Mouse (Mus musculus): Measurements from ENCODE around the gene Zmiz2. TPM values are rescaled to one million over a fixed set of nuclear protein-coding genes. Genes with fewer than 3 reads are reported as not detected.

Zmiz2 gene
- 29.1 and 29.6 TPM in 2 replicates for polyA plus RNA-seq (2015; fragmentation: Nextera tagmentation; extraction: Ambion mirVana)

DNA sequence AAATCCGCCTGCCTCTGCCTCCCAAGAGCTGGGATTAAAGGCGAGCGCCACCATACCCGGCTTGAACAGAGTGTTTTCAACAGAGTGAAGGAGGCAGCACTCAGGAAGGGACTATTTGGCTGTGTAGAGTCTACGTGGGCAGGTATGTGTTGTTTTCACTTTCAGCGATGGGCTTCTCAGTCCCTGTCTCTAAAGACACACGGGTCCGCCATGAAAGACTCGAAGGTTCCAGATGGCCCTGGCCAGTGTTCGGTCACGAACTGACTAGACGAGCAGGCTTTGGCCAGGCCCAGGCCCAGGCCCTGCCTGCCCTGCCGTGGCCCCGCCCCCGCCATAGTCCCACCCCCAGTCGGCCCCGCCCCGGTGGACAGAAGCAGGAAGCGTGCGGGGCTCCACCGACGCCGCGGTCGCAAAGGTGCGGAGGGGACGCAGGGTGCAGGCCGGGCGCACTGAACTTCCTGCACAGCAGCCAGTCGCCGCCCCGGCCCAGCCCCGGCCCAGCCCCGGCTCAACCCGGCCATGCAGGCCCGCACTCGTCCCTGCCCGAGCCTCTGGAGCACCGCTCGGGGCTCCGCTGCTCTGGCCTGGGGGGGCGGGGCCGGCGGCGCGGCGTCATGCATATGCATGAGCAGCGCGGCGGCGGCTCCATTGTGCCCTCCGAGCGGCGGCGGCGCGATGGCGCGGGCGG is at the start of gene Zmiz2:
TSS of gene Zmiz2 (plus strand) at position 349 of the 688 bp plus-strand sequence.
- peak within 1 kb of the TSS; percentile 95 for H3K27ac ChIP-seq (ENCODE audit: low read depth, low read length)
- WGBS = 8% methylated on average over 36 of the region's 60 CpGs

DNA sequence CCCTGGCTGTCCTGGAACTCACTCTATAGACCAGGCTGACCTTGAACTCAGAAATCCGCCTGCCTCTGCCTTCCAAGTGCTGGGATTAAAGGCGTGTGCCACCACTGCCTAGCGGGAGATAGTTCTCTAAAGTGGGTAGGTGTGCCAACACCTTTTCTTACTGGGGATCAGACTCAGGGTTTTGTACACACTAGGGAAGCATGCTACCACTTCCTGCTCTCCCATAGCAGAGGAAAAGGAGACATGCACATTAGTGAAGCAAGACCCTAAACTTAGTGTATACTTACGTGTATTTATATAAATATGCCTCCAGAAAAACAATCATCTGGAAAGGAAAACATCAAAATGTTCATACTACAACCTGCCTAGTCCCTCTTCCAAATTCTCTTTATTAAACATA is 42.9 kb upstream of the Zmiz2 start:
- Histone ChIP-seq H3K36me3 (ENCODE audit: control insufficient read depth, insufficient read depth, low read length) (peaks cover 66% of the 10 kb centered on the region), H3K27ac (ENCODE audit: low read depth, low read length) (no peak overlapping the region), H3K27me3 (replicated peaks; ENCODE audit: control insufficient read depth, insufficient read depth, low read length) (no peaks in the 10 kb centered on the region), H3K4me3 (ENCODE audit: low read length) (no peak overlapping the region), H3K4me2 (ENCODE audit: low read length) (no peak overlapping the region), H3K9ac (ENCODE audit: low read depth, low read length) (no peak overlapping the region), H3K9me3 (ENCODE audit: control insufficient read depth, low read length) (no peaks in the 10 kb centered on the region), H3K4me1 (ENCODE audit: control insufficient read depth, insufficient read depth, low read depth, low read length) (no peaks in the 10 kb centered on the region)
- WGBS = 95% methylated on average over 4 of the region's 4 CpGs
- no peak for ATAC-seq

More for the DNA sequence above, at the start of gene Zmiz2:
- peak within 1 kb of the TSS; percentile 99 for H3K9ac ChIP-seq (ENCODE audit: low read depth, low read length)
- H3K36me3 ChIP-seq (ENCODE audit: control insufficient read depth, insufficient read depth, low read length) = peaks cover 10% of the 10 kb centered on the region
- H3K27me3 ChIP-seq (replicated peaks; ENCODE audit: control insufficient read depth, insufficient read depth, low read length) = no peaks in the 10 kb centered on the region
- peak within 1 kb of the TSS; percentile 80 for H3K4me2 ChIP-seq (ENCODE audit: low read length)
- peaks cover 16% of the 10 kb centered on the region for H3K4me1 ChIP-seq (ENCODE audit: control insufficient read depth, insufficient read depth, low read depth, low read length)
- H3K4me3 ChIP-seq (ENCODE audit: low read length) = peak within 1 kb of the TSS; percentile 91
- peak; percentile 98 for ATAC-seq
- no peaks in the 10 kb centered on the region for H3K9me3 ChIP-seq (ENCODE audit: control insufficient read depth, low read length)

DNA sequence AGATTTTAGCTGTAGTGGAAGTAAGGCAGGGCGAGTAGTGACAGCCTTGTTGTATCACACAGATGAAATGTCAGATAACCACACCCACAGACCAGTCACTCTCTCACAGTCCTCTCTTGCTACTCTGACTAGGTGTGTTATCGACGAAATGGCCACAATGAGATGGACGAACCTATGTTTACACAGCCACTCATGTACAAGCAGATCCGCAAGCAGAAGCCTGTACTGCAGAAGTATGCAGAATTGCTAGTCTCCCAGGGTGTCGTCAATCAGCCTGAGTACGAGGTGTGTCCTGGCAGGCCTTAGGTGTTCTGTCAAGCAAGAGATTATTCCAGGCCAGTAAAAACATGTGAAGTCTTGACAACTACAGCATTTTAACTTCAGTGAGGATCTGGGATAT is 41.9 kb upstream of the Zmiz2 start:
- H3K9ac ChIP-seq (ENCODE audit: low read depth, low read length) = no peak overlapping the region
- no peaks in the 10 kb centered on the region for H3K9me3 ChIP-seq (ENCODE audit: control insufficient read depth, low read length)
- no peaks in the 10 kb centered on the region for H3K27me3 ChIP-seq (replicated peaks; ENCODE audit: control insufficient read depth, insufficient read depth, low read length)
- peaks cover 64% of the 10 kb centered on the region for H3K36me3 ChIP-seq (ENCODE audit: control insufficient read depth, insufficient read depth, low read length)
- H3K4me1 ChIP-seq (ENCODE audit: control insufficient read depth, insufficient read depth, low read depth, low read length) = no peaks in the 10 kb centered on the region
- H3K4me2 ChIP-seq (ENCODE audit: low read length) = no peak overlapping the region
- WGBS = 94% methylated on average over 7 of the region's 7 CpGs
- no peak overlapping the region for H3K4me3 ChIP-seq (ENCODE audit: low read length)
- H3K27ac ChIP-seq (ENCODE audit: low read depth, low read length) = no peak overlapping the region
- ATAC-seq = no peak

DNA sequence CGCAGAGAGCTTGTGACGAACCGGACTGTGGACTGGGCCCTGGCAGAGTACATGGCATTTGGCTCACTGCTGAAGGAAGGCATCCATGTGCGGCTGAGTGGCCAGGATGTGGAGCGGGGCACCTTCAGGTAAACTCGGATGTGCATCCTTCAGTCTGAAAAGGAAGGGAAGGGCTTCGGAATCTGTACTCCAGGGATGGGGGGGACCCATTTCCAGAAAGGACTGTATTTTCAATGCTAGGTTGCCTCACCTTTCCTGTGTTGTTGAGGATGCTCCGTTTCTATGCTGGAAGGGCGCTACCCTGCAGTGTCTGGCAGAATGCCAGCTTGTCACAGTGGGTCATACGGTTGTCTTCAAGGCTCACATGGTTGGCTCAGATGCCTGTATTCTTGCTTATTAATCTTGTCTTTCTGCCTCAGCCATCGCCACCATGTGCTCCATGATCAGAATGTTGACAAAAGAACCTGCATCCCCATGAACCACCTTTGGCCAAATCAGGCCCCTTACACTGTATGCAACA is 40.1 kb upstream of the Zmiz2 start:
- H3K27ac ChIP-seq (ENCODE audit: low read depth, low read length) = no peak overlapping the region
- no peak overlapping the region for H3K4me3 ChIP-seq (ENCODE audit: low read length)
- no peak overlapping the region for H3K9ac ChIP-seq (ENCODE audit: low read depth, low read length)
- no peaks in the 10 kb centered on the region for H3K9me3 ChIP-seq (ENCODE audit: control insufficient read depth, low read length)
- no peaks in the 10 kb centered on the region for H3K27me3 ChIP-seq (replicated peaks; ENCODE audit: control insufficient read depth, insufficient read depth, low read length)
- no peaks in the 10 kb centered on the region for H3K4me1 ChIP-seq (ENCODE audit: control insufficient read depth, insufficient read depth, low read depth, low read length)
- peaks cover 58% of the 10 kb centered on the region for H3K36me3 ChIP-seq (ENCODE audit: control insufficient read depth, insufficient read depth, low read length)
- no peak overlapping the region for H3K4me2 ChIP-seq (ENCODE audit: low read length)
- WGBS = 82% methylated on average over 11 of the region's 11 CpGs
- ATAC-seq = no peak

DNA sequence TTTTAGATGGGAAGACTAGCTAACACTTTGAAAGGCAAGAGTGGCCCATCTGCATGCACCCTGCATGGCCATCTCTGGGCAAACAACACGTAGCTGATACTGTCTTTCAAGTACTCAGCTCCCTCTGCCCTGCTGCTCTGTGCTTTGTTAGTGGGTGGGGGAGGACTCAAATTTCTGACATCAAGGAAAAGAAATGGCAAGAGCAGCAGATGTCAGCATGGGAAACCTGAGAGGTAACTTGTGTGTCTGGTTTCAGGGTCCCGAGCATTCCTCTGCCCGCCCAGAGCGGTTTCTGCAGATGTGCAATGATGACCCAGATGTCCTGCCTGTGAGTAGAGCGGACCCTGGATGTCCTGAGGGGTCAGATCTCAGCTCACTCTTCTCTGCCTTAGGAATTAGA is 39.3 kb upstream of the Zmiz2 start:
- H3K4me1 ChIP-seq (ENCODE audit: control insufficient read depth, insufficient read depth, low read depth, low read length) = no peaks in the 10 kb centered on the region
- H3K27ac ChIP-seq (ENCODE audit: low read depth, low read length) = no peak overlapping the region
- no peak overlapping the region for H3K9ac ChIP-seq (ENCODE audit: low read depth, low read length)
- no peak for ATAC-seq
- H3K9me3 ChIP-seq (ENCODE audit: control insufficient read depth, low read length) = no peaks in the 10 kb centered on the region
- H3K4me2 ChIP-seq (ENCODE audit: low read length) = no peak overlapping the region
- 89% methylated on average over 5 of the region's 5 CpGs for WGBS
- H3K27me3 ChIP-seq (replicated peaks; ENCODE audit: control insufficient read depth, insufficient read depth, low read length) = no peaks in the 10 kb centered on the region
- peaks cover 52% of the 10 kb centered on the region for H3K36me3 ChIP-seq (ENCODE audit: control insufficient read depth, insufficient read depth, low read length)
- H3K4me3 ChIP-seq (ENCODE audit: low read length) = no peak overlapping the region

DNA sequence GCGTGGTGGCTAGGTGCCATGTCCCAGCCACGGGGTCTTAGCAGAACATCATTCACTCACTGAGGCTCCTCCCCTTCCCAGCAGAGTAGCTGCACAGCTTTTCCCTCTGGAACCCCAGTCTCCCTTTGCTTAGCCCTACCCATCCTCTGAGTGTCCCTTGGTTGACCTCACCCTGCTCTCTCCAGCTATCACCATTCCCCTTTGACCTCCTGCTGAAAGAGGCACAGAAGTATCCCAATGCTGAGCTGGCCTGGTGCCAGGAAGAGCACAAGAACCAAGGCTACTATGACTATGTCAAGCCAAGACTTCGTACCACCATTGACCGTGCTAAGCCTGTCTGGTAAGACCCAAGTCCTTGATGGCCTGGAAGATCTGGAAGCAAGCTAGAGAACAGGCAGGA is 33.8 kb upstream of the Zmiz2 start:
- no peak overlapping the region for H3K4me3 ChIP-seq (ENCODE audit: low read length)
- H3K4me1 ChIP-seq (ENCODE audit: control insufficient read depth, insufficient read depth, low read depth, low read length) = no peaks in the 10 kb centered on the region
- no peaks in the 10 kb centered on the region for H3K27me3 ChIP-seq (replicated peaks; ENCODE audit: control insufficient read depth, insufficient read depth, low read length)
- no peak overlapping the region for H3K4me2 ChIP-seq (ENCODE audit: low read length)
- no peaks in the 10 kb centered on the region for H3K9me3 ChIP-seq (ENCODE audit: control insufficient read depth, low read length)
- peaks cover 37% of the 10 kb centered on the region for H3K36me3 ChIP-seq (ENCODE audit: control insufficient read depth, insufficient read depth, low read length)
- 93% methylated on average over 4 of the region's 4 CpGs for WGBS
- H3K9ac ChIP-seq (ENCODE audit: low read depth, low read length) = no peak overlapping the region
- H3K27ac ChIP-seq (ENCODE audit: low read depth, low read length) = no peak overlapping the region
- ATAC-seq = no peak

DNA sequence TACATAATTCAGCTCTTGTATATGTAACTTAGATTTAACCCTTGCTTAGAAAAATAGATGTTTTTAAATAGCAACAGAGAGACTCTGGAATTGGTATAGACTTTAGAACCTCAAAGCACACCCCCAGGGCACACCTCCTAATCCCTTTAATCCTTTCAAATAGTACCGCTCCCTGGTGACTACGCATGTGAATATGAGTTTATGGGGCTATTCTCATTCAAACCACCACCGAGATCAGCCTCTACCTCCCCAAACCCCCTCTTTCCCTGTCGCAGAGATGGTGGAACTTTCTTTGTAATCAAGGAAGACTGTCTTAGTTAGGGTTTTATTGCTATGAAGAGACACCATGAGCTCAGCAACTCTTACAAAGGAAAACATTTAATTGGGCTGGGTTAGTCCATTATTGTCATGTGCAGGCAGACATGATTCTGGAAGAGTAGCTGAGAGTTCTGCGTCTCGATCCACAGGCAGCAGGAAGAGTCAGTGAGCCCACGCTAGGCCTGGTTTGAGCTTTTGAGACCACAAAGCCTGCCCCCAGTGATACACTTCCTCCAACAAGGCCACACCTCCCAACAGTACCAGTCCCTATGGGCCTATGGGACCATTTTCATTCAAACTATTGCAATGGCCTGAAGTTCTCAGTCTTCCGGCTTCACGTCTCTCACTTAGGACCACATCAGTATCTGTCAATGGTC is 24.1 kb upstream of the Zmiz2 start:
- Histone ChIP-seq H3K4me2 (ENCODE audit: low read length) (no peak overlapping the region), H3K9ac (ENCODE audit: low read depth, low read length) (no peak overlapping the region), H3K4me1 (ENCODE audit: control insufficient read depth, insufficient read depth, low read depth, low read length) (no peaks in the 10 kb centered on the region), H3K27ac (ENCODE audit: low read depth, low read length) (no peak overlapping the region), H3K27me3 (replicated peaks; ENCODE audit: control insufficient read depth, insufficient read depth, low read length) (no peaks in the 10 kb centered on the region), H3K9me3 (ENCODE audit: control insufficient read depth, low read length) (no peaks in the 10 kb centered on the region), H3K36me3 (ENCODE audit: control insufficient read depth, insufficient read depth, low read length) (no peaks in the 10 kb centered on the region), H3K4me3 (ENCODE audit: low read length) (no peak overlapping the region)
- ATAC-seq = no peak
- 87% methylated on average over 9 of the region's 9 CpGs for WGBS

DNA sequence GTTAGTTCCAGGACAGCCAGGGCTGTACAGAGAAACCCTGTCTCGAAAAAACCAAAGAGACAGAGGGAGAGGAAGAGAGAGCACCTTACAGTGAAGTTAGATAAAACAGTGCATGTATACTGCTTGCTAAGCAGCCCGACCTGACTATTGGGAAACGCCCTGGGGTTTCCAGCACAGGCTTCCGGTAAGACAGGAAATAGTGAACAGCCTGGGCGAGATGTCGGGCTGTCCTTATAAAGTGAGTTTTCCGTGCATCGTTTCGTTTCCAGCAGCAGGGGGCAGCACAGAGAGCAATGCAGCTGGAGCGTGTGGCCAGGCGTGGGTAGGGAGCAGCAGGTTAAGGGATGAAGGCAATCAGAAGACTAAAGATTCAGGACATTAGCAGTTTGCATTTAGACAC is 23.0 kb upstream of the Zmiz2 start:
- Histone ChIP-seq H3K27ac (ENCODE audit: low read depth, low read length) (no peak overlapping the region), H3K9me3 (ENCODE audit: control insufficient read depth, low read length) (no peaks in the 10 kb centered on the region), H3K4me2 (ENCODE audit: low read length) (no peak overlapping the region), H3K4me3 (ENCODE audit: low read length) (no peak overlapping the region), H3K27me3 (replicated peaks; ENCODE audit: control insufficient read depth, insufficient read depth, low read length) (no peaks in the 10 kb centered on the region), H3K36me3 (ENCODE audit: control insufficient read depth, insufficient read depth, low read length) (no peaks in the 10 kb centered on the region), H3K4me1 (ENCODE audit: control insufficient read depth, insufficient read depth, low read depth, low read length) (no peaks in the 10 kb centered on the region), H3K9ac (ENCODE audit: low read depth, low read length) (no peak overlapping the region)
- ATAC-seq = 0 out of 2 replicates have a peak, but pooled peaks have one; percentile 56
- 24% methylated on average over 11 of the region's 11 CpGs for WGBS

DNA sequence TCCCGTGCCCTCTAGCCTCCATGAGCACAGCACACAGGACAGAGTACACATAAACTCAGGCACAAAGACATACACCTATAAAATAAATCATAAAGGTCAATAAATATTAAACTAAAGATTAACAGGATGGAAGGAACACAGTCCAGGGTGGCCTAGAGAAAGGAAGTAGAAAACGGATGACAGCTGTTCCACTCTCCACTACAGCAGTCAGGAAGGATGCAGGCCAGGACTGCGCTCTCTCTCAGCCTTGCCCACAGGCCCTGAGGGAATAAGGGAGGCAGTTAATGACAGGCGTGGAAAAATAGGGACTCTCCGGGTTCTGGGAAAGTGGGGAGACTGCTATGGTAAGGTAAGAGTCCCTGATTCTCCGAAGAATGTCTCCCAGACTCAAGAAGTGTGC is 22.4 kb upstream of the Zmiz2 start:
- no peaks in the 10 kb centered on the region for H3K27me3 ChIP-seq (replicated peaks; ENCODE audit: control insufficient read depth, insufficient read depth, low read length)
- H3K9me3 ChIP-seq (ENCODE audit: control insufficient read depth, low read length) = no peaks in the 10 kb centered on the region
- no peaks in the 10 kb centered on the region for H3K4me1 ChIP-seq (ENCODE audit: control insufficient read depth, insufficient read depth, low read depth, low read length)
- no peak overlapping the region for H3K27ac ChIP-seq (ENCODE audit: low read depth, low read length)
- ATAC-seq = no peak
- H3K36me3 ChIP-seq (ENCODE audit: control insufficient read depth, insufficient read depth, low read length) = no peaks in the 10 kb centered on the region
- no peak overlapping the region for H3K4me2 ChIP-seq (ENCODE audit: low read length)
- 77% methylated on average over 6 of the region's 6 CpGs for WGBS
- no peak overlapping the region for H3K4me3 ChIP-seq (ENCODE audit: low read length)
- no peak overlapping the region for H3K9ac ChIP-seq (ENCODE audit: low read depth, low read length)
